Mouse (Mus musculus) ES-E14 (cell line): ENCODE data around the gene Nop2. TPM values are rescaled to one million over a fixed set of nuclear protein-coding genes. Genes with fewer than 3 reads are reported as not detected.

Experiments
- DNase-seq: peaks from one replicate; pipeline ENCODE4 v3.0.0-alpha.2; 2013; ENCODE audit warnings: low read depth, low spot score
- H3K27ac ChIP-seq: 2 replicates; pipeline ENCODE4 v1.5.1; 2012; ENCODE audit warnings: low read depth, mild to moderate bottlenecking, low read length, moderate library complexity, mixed read lengths; ENCODE audit not compliant: poor library complexity, insufficient read depth, severe bottlenecking
- H3K36me3 ChIP-seq: 2 replicates; pipeline ENCODE4 v1.6.1; 2012; ENCODE audit warnings: mild to moderate bottlenecking, low read length, moderate library complexity, mixed read lengths; ENCODE audit not compliant: control insufficient read depth, poor library complexity, insufficient read depth, severe bottlenecking
- H3K4me1 ChIP-seq, 2 experiments: fragments of 150-350 bp in 1 of 2; sonication (generic) in 1 of 2; 2 replicates each; pipeline ENCODE4 v1.6.1; 2012; ENCODE audit warnings: low read length in 2 of 2, mild to moderate bottlenecking in 1 of 2, mixed read lengths in 1 of 2; ENCODE audit not compliant: control insufficient read depth in 2 of 2, insufficient read depth in 2 of 2, poor library complexity in 1 of 2
- H3K4me3 ChIP-seq, 2 experiments: fragments of 150-350 bp in 1 of 2; sonication (generic) in 1 of 2; 2 replicates each; pipeline ENCODE4 v1.5.1; 2012; ENCODE audit warnings: low read length in 2 of 2, low read depth in 1 of 2, mild to moderate bottlenecking in 1 of 2, mixed read lengths in 1 of 2; ENCODE audit not compliant: insufficient read depth in 1 of 2, poor library complexity in 1 of 2, severe bottlenecking in 1 of 2
- H3K9ac ChIP-seq: 2 replicates; pipeline ENCODE4 v1.6.1; 2012; ENCODE audit warnings: low read depth, mild to moderate bottlenecking, low read length, mixed read lengths; ENCODE audit not compliant: poor library complexity, insufficient read depth, severe bottlenecking
- H3K9me3 ChIP-seq: fragments of 150-350 bp; sonication (generic); 2 replicates; pipeline ENCODE4 v1.6.1; 2012; ENCODE audit warnings: low read depth, mild to moderate bottlenecking, low read length; ENCODE audit not compliant: control insufficient read depth, insufficient read depth
- CHD2 ChIP-seq: IDR thresholded peaks from 2 replicates; pipeline ENCODE4 v1.6.1; 2014; ENCODE audit warnings: mild to moderate bottlenecking, low read depth, low read length, inconsistent platforms
- HCFC1 ChIP-seq: IDR thresholded peaks from 2 replicates; pipeline ENCODE4 v1.6.1; 2012; ENCODE audit warnings: low read length, inconsistent platforms, borderline replicate concordance; ENCODE audit not compliant: insufficient read depth
- MAFK ChIP-seq: IDR thresholded peaks from 2 replicates; pipeline ENCODE4 v1.6.1; 2014; ENCODE audit warnings: mild to moderate bottlenecking, low read depth, low read length, inconsistent platforms; ENCODE audit not compliant: insufficient read depth
- ZC3H11A ChIP-seq: IDR thresholded peaks from 2 replicates; pipeline ENCODE4 v1.6.1; 2012; ENCODE audit warnings: low read depth, mild to moderate bottlenecking, inconsistent platforms, low read length, borderline replicate concordance
- ZNF384 ChIP-seq: IDR thresholded peaks from 2 replicates; pipeline ENCODE4 v1.6.1; 2012; ENCODE audit warnings: low read depth, low read length, inconsistent platforms
- in situ Hi-C, 2 experiments: fragments of 600-800 bp; cut with MboI; formaldehyde crosslinking; loops; one replicate each; pipeline ENCODE4 v1.15.1; 2025; ENCODE audit warnings: low sequenced_read_pairs in 2 of 2, inconsistent platforms in 1 of 2; ENCODE audit not compliant: unreplicated experiment in 2 of 2
- total RNA-seq: library from RNA; depleted of rRNA; stranded (reverse); fragments of 300-350 nt; gene quantifications from 2 replicates; pipeline ENCODE4 v1.2.3, GENCODE M21; 2012

Nop2 gene
- total RNA-seq, 1 experiment, result 174 TPM

DNA sequence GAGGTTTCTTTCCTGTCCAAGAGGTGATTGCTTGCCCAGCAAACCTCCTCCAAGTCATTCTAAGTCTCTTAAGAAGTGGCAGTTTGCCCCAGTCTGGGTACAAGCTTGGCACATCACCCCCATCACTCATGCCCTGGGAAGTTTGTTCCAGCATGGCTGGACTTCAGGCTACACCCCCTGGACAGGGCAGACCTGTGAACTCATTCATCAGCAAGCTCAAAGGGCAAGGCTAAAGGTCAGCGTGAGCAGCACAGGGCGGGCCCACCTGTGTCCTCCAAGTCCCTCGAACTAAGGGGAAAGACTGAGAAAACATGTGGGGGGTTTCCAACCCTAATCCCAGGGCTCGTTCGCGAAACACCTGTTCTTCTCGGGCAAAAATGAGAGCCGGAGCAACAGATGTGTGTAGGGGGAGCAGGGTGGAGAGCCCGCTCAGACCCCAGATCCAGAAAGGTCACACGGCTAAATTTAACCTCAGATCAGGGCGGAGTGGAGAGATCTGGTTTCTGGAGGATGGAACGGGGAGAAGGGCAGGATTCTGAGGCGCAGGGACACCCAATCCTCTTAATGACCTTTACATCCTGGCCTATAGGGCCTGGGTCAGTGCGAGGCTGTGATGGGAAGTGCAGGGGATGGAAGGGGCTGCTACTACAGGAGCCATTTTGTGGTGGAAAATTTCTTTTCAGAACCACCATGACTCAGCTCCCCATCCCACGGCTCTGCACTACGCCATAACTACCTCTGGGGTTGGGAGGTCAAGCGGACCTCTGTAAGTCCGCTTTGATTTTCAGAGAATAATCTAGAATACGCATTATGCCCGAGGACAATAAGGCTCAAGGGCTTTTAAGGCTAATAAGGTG, 32.3 kb downstream of the Nop2 start:
- Histone ChIP-seq H3K4me3 (peak overlapping the region; percentile 87 to 99), H3K4me1 (peaks cover 0 to 14% of the 10 kb centered on the region in 2 experiments; a peak in 2 of 4 replicates), H3K36me3 (peaks cover 44% of the 10 kb centered on the region), H3K9ac (peak overlapping the region; percentile 98), H3K27ac (peak overlapping the region; percentile 97), H3K9me3 (no peaks in the 10 kb centered on the region)
- in situ Hi-C loops, result no loop called here
- TF ChIP-seq CHD2 (no peak), MAFK (peak; percentile 68), ZC3H11A (no peak), HCFC1 (no peak), ZNF384 (no peak)
- no peak for DNase-seq

- Histone ChIP-seq H3K9ac (peak overlapping the region; percentile 98), H3K36me3 (peaks cover 51% of the 10 kb centered on the region), H3K4me1 (peaks cover 0 to 16% of the 10 kb centered on the region in 2 experiments; a peak in 2 of 4 replicates), H3K4me3 (peak overlapping the region; percentile 87 to 99), H3K9me3 (no peaks in the 10 kb centered on the region), H3K27ac (peak overlapping the region; percentile 97)
- in situ Hi-C loops, result no loop called here
- DNase-seq, result peak; percentile 77
- TF ChIP-seq HCFC1 (0 out of 2 replicates have a peak, but pooled peaks have one; percentile 30), CHD2 (no peak)
Measured at GRCm38 (mm10) chr6:125164672-125165327, 33.1 kb downstream of the Nop2 start.

- Histone ChIP-seq H3K27ac (peak overlapping the region; percentile 97), H3K36me3 (peaks cover 53% of the 10 kb centered on the region), H3K9ac (peak overlapping the region; percentile 98), H3K4me1 (peaks cover 2 to 18% of the 10 kb centered on the region in 2 experiments; a peak in 1 of 4 replicates), H3K4me3 (peak overlapping the region; percentile 87 to 99), H3K9me3 (no peaks in the 10 kb centered on the region)
- peak; percentile 96 for DNase-seq
- no peak for TF ChIP-seq ZNF384
- no peak; the same call in 1 of the 2 replicates for TF ChIP-seq CHD2
- TF ChIP-seq HCFC1, result peak; percentile 63; the same call in 1 of the 2 replicates
- TF ChIP-seq MAFK, result 0 out of 2 replicates have a peak, but pooled peaks have one; percentile 37
- TF ChIP-seq ZC3H11A, result no peak
- in situ Hi-C loops, result no loop called here
Measured at GRCm38 (mm10) chr6:125165328-125165891, 33.7 kb downstream of the Nop2 start.

GRCm38 (mm10) chr6:125166051-125166751, 34.5 kb downstream of the Nop2 start, which contains the start of gene Gapdh:
Gene Gapdh, minus strand, starts transcription at chr6:125166467.
- peaks cover 61% of the 10 kb centered on the region for H3K36me3 ChIP-seq
- TF ChIP-seq CHD2 (no peak), MAFK (peak; percentile 51; the same call in 1 of the 2 replicates)
- no peak for DNase-seq
- H3K27ac ChIP-seq, result peak within 1 kb of the TSS; percentile 97
- peak within 1 kb of the TSS; percentile 87 to 99 for H3K4me3 ChIP-seq
- in situ Hi-C loops, result no loop called here
- peaks cover 2 to 15% of the 10 kb centered on the region in 2 experiments; a peak in 1 of 4 replicates for H3K4me1 ChIP-seq
- peak within 1 kb of the TSS; percentile 98 for H3K9ac ChIP-seq
- H3K9me3 ChIP-seq, result no peaks in the 10 kb centered on the region
